Mouse (Mus musculus): Measurements from ENCODE around the gene Gad1. TPM values are rescaled to one million over a fixed set of nuclear protein-coding genes. Genes with fewer than 3 reads are reported as not detected.

Gene Gad1
- polyA plus RNA-seq, 1 experiment = 3.2 TPM

DNA sequence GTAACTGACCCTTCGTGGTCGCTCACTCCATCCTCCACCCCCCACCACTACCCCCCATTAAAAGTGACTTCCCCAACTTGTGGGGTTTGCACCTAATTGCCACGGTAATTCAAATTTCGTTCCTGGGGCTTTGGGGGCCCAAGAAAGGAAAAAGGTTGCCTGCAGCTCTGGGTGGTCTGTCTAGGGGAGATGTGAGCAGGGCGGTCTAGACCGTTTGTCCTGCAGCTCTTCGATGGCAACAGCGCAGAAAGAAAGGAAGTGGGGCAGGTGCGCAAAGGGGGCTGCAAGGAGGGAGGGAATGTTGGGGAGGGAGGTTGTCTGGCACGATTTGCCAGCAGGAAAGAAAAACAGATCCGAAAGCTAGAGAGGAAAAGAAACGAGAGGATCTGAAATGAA is 14.8 kb downstream of the Gad1 start:
- Histone ChIP-seq H3K27ac (ENCODE audit: control insufficient read depth, insufficient read depth, low read depth, low read length, poor library complexity) (no peak overlapping the region), H3K4me1 (ENCODE audit: control insufficient read depth, insufficient read depth, low read length) (no peaks in the 10 kb centered on the region), H3K4me3 (replicated peaks; ENCODE audit: control insufficient read depth, low read depth, low read length) (no peak overlapping the region)
- TF ChIP-seq CTCF (IDR thresholded peaks at IDR 0.05; ENCODE audit: control insufficient read depth, insufficient read depth, low read length) (no peak), POLR2A (IDR thresholded peaks at IDR 0.05; ENCODE audit: borderline replicate concordance, control insufficient read depth, low read depth, low read length) (no peak)
- 3% methylated on average over 12 of the region's 12 CpGs for WGBS

- Histone ChIP-seq H3K27ac (ENCODE audit: control insufficient read depth, insufficient read depth, low read depth, low read length, poor library complexity) (no peak overlapping the region), H3K4me3 (replicated peaks; ENCODE audit: control insufficient read depth, low read depth, low read length) (no peak overlapping the region), H3K4me1 (ENCODE audit: control insufficient read depth, insufficient read depth, low read length) (no peaks in the 10 kb centered on the region)
- 5% methylated on average over 34 of the region's 34 CpGs for WGBS
- TF ChIP-seq POLR2A (IDR thresholded peaks at IDR 0.05; ENCODE audit: borderline replicate concordance, control insufficient read depth, low read depth, low read length) (no peak), CTCF (IDR thresholded peaks at IDR 0.05; ENCODE audit: control insufficient read depth, insufficient read depth, low read length) (no peak)
Measured at GRCm38 (mm10) chr2:70568198-70568941, 15.5 kb downstream of the Gad1 start.

DNA sequence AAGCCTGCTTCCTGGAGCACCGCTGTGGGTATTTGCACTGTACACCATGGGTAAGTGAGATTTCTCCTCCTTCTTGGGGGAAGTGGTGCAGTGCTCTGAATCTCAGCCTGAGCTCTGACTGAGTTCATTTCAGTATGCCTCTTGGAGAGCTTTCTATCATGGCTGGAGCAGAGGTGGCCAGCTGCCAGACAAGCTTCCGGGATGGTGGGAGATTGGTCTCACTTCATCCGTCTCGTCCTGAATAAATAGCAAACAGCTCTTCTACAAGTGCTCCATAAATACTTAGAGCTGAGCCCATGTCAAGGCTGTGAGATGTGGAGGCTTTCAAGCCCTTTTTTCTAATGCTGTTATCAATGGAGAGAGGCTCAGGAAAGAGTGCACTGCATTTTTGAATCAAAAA is 18.8 kb downstream of the Gad1 start:
- WGBS = 73% methylated on average over 4 of the region's 4 CpGs
- no peaks in the 10 kb centered on the region for H3K4me1 ChIP-seq (ENCODE audit: control insufficient read depth, insufficient read depth, low read length)
- no peak overlapping the region for H3K4me3 ChIP-seq (replicated peaks; ENCODE audit: control insufficient read depth, low read depth, low read length)
- TF ChIP-seq POLR2A (IDR thresholded peaks at IDR 0.05; ENCODE audit: borderline replicate concordance, control insufficient read depth, low read depth, low read length) = no peak
- no peak for TF ChIP-seq CTCF (IDR thresholded peaks at IDR 0.05; ENCODE audit: control insufficient read depth, insufficient read depth, low read length)
- no peak overlapping the region for H3K27ac ChIP-seq (ENCODE audit: control insufficient read depth, insufficient read depth, low read depth, low read length, poor library complexity)

DNA sequence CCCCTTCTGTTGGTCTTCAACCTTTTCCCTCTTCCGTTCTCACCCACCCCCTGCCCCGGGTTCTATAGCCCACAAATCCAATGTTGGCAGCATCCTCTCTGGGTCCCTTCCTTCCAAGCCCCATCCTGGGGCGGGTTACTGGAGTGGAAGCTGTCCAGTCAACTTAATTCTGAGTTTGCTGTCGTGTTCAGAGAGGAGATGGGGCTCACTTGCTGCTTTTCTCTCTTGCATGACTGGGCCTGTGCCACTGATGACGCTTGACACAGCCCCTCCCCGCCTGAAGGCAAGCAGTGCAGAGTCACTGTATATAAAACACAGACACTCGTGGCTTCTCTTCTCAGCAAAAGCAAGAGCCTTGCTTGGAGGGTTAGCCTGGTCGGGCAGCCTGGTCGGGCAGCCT is 19.4 kb downstream of the Gad1 start:
- H3K4me3 ChIP-seq (replicated peaks; ENCODE audit: control insufficient read depth, low read depth, low read length) = no peak overlapping the region
- no peak for TF ChIP-seq POLR2A (IDR thresholded peaks at IDR 0.05; ENCODE audit: borderline replicate concordance, control insufficient read depth, low read depth, low read length)
- no peak for TF ChIP-seq CTCF (IDR thresholded peaks at IDR 0.05; ENCODE audit: control insufficient read depth, insufficient read depth, low read length)

GRCm38 (mm10) chr2:70573544-70574210 is 20.8 kb downstream of the Gad1 start:
- no peaks in the 10 kb centered on the region for H3K4me1 ChIP-seq (ENCODE audit: control insufficient read depth, insufficient read depth, low read length)
- TF ChIP-seq CTCF (IDR thresholded peaks at IDR 0.05; ENCODE audit: control insufficient read depth, insufficient read depth, low read length) = no peak
- no peak for TF ChIP-seq POLR2A (IDR thresholded peaks at IDR 0.05; ENCODE audit: borderline replicate concordance, control insufficient read depth, low read depth, low read length)
- H3K27ac ChIP-seq (ENCODE audit: control insufficient read depth, insufficient read depth, low read depth, low read length, poor library complexity) = no peak overlapping the region
- 70% methylated on average over 8 of the region's 8 CpGs for WGBS
- no peak overlapping the region for H3K4me3 ChIP-seq (replicated peaks; ENCODE audit: control insufficient read depth, low read depth, low read length)

More for the DNA sequence above, 19.4 kb downstream of the Gad1 start:
- 41% methylated on average over 9 of the region's 9 CpGs for WGBS
- H3K4me1 ChIP-seq (ENCODE audit: control insufficient read depth, insufficient read depth, low read length) = no peaks in the 10 kb centered on the region
- H3K27ac ChIP-seq (ENCODE audit: control insufficient read depth, insufficient read depth, low read depth, low read length, poor library complexity) = no peak overlapping the region

GRCm38 (mm10) chr2:70588200-70588599 is 35.3 kb downstream of the Gad1 start:
- TF ChIP-seq CTCF (IDR thresholded peaks at IDR 0.05; ENCODE audit: control insufficient read depth, insufficient read depth, low read length) (no peak), POLR2A (IDR thresholded peaks at IDR 0.05; ENCODE audit: borderline replicate concordance, control insufficient read depth, low read depth, low read length) (no peak)
- Histone ChIP-seq H3K4me3 (replicated peaks; ENCODE audit: control insufficient read depth, low read depth, low read length) (no peak overlapping the region), H3K27ac (ENCODE audit: control insufficient read depth, insufficient read depth, low read depth, low read length, poor library complexity) (no peak overlapping the region), H3K4me1 (ENCODE audit: control insufficient read depth, insufficient read depth, low read length) (no peaks in the 10 kb centered on the region; the same call in 1 of the 2 replicates)
- WGBS = 78% methylated on average over 6 of the region's 6 CpGs

DNA sequence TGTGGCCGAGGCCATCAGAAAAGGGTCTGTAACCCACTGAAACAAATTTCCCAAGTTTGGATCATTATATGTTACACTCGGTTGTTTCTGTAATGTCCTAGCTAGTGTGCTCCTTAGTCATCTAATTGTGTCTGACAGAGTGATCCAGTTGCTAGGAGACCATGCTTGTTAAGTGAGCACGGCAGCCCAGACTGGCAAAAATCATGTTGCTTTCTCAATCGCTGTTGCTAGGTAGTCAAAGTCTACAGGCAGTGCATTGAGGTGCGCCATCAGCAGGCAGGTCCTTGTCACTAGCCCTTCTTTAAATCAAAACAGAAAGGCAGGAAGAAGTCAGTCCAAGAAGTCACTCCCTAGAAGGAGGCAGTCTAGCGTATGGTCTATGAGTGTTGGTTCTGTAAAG is 39.6 kb downstream of the Gad1 start:
- WGBS = 80% methylated on average over 6 of the region's 6 CpGs
- H3K4me1 ChIP-seq (ENCODE audit: control insufficient read depth, insufficient read depth, low read length) = no peaks in the 10 kb centered on the region
- H3K4me3 ChIP-seq (replicated peaks; ENCODE audit: control insufficient read depth, low read depth, low read length) = no peak overlapping the region
- H3K27ac ChIP-seq (ENCODE audit: control insufficient read depth, insufficient read depth, low read depth, low read length, poor library complexity) = no peak overlapping the region
- TF ChIP-seq POLR2A (IDR thresholded peaks at IDR 0.05; ENCODE audit: borderline replicate concordance, control insufficient read depth, low read depth, low read length) (no peak), CTCF (IDR thresholded peaks at IDR 0.05; ENCODE audit: control insufficient read depth, insufficient read depth, low read length) (no peak)

- 80% methylated on average over 5 of the region's 5 CpGs for WGBS
- Histone ChIP-seq H3K27ac (ENCODE audit: control insufficient read depth, insufficient read depth, low read depth, low read length, poor library complexity) (no peak overlapping the region), H3K4me1 (ENCODE audit: control insufficient read depth, insufficient read depth, low read length) (no peaks in the 10 kb centered on the region), H3K4me3 (replicated peaks; ENCODE audit: control insufficient read depth, low read depth, low read length) (no peak overlapping the region)
- TF ChIP-seq POLR2A (IDR thresholded peaks at IDR 0.05; ENCODE audit: borderline replicate concordance, control insufficient read depth, low read depth, low read length) (no peak), CTCF (IDR thresholded peaks at IDR 0.05; ENCODE audit: control insufficient read depth, insufficient read depth, low read length) (no peak)
Measured at GRCm38 (mm10) chr2:70593670-70594069, 40.8 kb downstream of the Gad1 start.
